Mouse (Mus musculus) embryonic fibroblast, embryonic 13.5 days (primary cell): ENCODE measurements around the gene Dolpp1.

Experiments
- CTCF ChIP-seq: IDR thresholded peaks from 2 replicates; pipeline ENCODE4 v1.5.1; 2011; ENCODE audit warnings: mild to moderate bottlenecking, control low read depth, low read length, moderate library complexity, borderline replicate concordance; ENCODE audit not compliant: insufficient read depth
- POLR2A ChIP-seq: IDR thresholded peaks from 2 replicates; pipeline ENCODE4 v1.6.1; 2011; ENCODE audit warnings: low read depth, mild to moderate bottlenecking, control low read depth, low read length, moderate library complexity

GRCm38 (mm10) chr2:30375893-30376292, 16.2 kb upstream of the Dolpp1 start:
- TF ChIP-seq CTCF (no peak), POLR2A (no peak)
